Mouse (Mus musculus): Measurements from ENCODE around the gene Klk8.

Gene Klk8

GRCm38 (mm10) chr7:43791591-43791990 lies 5.8 kb upstream of the Klk8 start, which contains the start of gene Klk9:
Klk9 (plus strand) TSS chr7:43791891.
- DNase-seq (ENCODE audit: low spot score), result no peak

DNA sequence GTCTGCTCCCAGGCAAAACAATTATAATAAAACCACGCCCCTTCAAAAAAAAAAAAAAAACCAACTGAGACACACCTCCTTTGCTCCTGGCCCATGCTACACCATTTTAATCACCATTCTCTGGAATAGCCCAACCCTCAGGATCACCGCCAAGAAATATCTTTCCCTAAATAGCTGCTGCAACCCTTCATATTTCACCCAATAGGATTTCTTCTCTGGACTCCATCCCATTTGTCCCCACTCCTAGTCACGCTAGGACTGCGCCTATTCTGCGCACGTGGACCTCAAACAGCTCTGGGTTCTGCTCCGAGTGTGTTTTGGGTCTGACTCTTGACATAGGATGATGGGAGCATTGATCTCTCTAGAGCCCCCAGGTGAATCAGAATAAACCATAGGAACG lies 1.0 kb upstream of the Klk8 start:
- no peak for DNase-seq (ENCODE audit: low spot score)

- no peak for DNase-seq (ENCODE audit: low spot score)
Measured at GRCm38 (mm10) chr7:43797844-43798462, 576 bp downstream of the Klk8 start.

- DNase-seq (ENCODE audit: low spot score), result no peak
Measured at GRCm38 (mm10) chr7:43799876-43800275, 2.5 kb downstream of the Klk8 start.

DNA sequence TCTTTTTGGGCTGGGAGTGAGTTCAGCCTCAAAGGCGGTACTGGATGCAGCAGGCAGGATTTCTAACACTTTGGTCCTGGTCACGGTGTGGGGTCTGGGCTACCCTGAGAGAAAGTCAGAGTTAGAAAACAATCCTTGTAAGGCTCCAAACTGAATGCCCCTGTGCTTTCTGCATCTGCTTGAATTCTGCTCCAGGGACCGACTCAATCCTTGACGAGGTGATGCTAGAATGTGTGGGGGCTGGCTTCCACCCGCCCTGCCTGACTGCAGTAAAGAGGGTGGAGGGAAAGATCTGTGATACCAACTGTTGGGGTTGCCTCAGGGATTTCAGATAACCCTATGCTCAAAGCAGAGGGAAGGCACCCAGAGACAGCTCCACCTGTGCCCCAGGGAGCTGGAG lies 13.6 kb downstream of the Klk8 start, which contains the start of gene Klk7:
Gene Klk7, plus strand, starts transcription at position 301 of the 400 bp plus-strand sequence.
- DNase-seq (ENCODE audit: low spot score), result no peak

- DNase-seq (ENCODE audit: low spot score), result no peak
Measured at GRCm38 (mm10) chr7:43815211-43815610, 17.8 kb downstream of the Klk8 start.

GRCm38 (mm10) chr7:43816746-43817145 lies 19.4 kb downstream of the Klk8 start:
- DNase-seq (ENCODE audit: low spot score), result no peak

GRCm38 (mm10) chr7:43821581-43821980 lies 24.2 kb downstream of the Klk8 start:
- DNase-seq (ENCODE audit: low spot score), result no peak

DNA sequence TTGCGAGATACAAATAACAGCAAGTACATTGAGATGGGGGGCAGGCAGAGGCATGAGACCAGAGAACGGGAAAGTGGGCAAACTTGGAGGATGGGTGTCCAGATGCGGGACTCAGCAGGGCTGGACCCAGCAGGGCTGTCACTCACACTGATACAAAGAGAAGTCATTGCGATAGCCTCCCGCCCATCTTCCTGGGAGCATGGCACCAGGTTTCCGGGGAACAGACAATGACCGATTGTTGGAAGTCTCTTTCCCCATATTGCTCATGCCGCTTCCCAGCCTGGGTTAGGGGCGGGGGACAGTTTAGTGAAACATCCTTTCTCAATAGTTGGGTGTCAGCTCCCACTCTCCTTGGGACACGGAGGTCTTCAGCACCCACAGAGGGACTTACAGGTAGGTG lies 26.8 kb downstream of the Klk8 start, which contains the start of gene Klk6:
Gene Klk6, plus strand, starts transcription at position 301 of the 400 bp plus-strand sequence.
- no peak for DNase-seq (ENCODE audit: low spot score)

DNA sequence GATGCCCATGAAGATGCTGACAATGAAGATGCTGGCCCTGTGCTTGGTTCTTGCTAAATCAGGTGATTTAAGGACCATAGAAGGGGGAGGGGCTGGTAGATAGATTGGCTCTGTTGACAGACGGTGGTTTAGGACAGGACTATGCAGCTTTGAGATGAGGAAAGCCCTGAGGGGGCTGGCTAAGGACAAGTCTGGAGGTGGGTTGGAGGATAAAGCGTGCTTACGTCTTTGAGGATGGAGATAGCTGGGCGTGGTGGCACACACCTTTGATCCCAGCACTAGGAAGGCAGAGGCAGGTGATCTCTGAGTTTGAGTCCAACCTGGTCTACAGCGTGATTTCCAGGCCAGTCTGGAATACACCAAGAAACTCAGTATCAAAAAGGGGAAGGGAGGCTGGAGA lies 28.7 kb downstream of the Klk8 start:
- DNase-seq (ENCODE audit: low spot score), result no peak

DNA sequence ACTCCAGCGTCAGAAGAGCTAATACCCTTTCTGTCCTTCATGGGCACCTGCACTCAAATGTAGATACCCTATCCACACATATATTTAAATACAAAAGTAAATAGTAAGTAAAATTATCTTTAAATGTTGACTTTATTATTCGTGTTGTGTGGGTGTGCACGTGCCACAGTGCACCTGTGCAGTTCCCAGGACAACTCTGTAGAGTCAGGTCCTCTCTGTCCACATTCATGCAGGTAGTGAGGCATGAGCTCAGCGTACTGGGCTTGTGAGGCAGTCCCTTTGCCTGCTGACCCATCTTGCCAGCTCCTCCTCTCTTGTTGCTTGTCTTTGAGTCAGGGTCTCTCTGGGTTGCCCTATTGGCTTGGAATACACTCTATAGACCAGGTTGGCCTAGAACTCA lies 30.3 kb downstream of the Klk8 start:
- no peak for DNase-seq (ENCODE audit: low spot score)

- DNase-seq (ENCODE audit: low spot score), result no peak
Measured at GRCm38 (mm10) chr7:43829006-43829405, 31.6 kb downstream of the Klk8 start.

- DNase-seq (ENCODE audit: low spot score), result no peak
Measured at GRCm38 (mm10) chr7:43841701-43842100, 44.3 kb downstream of the Klk8 start, which contains the start of gene Klk5. Klk5 (plus strand) TSS chr7:43841971.

GRCm38 (mm10) chr7:43843801-43844200 lies 46.4 kb downstream of the Klk8 start:
- no peak for DNase-seq (ENCODE audit: low spot score)

DNA sequence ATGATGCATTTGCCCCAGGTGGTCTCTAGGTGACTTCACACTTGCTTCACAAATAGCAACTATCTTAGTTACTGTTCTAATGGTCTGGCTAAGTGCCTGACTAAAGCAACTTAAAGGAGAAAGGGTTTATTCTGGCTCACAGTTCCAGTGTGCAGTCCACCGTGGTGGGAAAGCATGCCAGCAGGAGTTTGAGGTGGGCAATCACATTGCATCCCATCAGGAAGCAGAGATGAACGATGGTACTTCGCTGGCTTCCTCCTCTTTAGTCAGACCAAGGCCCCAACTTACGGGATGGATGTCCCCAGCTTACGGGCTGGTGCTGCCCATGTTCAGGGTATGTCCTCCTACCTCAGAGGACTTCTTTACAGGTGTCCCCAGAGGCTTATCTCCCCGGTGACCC lies 54.2 kb downstream of the Klk8 start:
- no peak for DNase-seq (ENCODE audit: low spot score)
